Mouse (Mus musculus) testis, adult 2 months (tissue): ENCODE measurements at regions not wholly inside any gene's neighbourhood (a gene's known extent, or its start where the extent isn't known, plus 50 kb on each side); places are given as distances from the start of the nearest gene placed in this dataset.

Source experiments
- CTCF ChIP-seq: fragments of 200-500 bp; IDR thresholded peaks from 2 replicates; pipeline ENCODE4 v1.5.1; 2012; ENCODE audit warnings: low read depth, mild to moderate bottlenecking, inconsistent platforms, low read length, moderate library complexity; ENCODE audit not compliant: control insufficient read depth, insufficient read depth, insufficient replicate concordance
- POLR2A ChIP-seq: fragments of 200-500 bp; IDR thresholded peaks from 2 replicates; pipeline ENCODE4 v1.6.1; 2012; ENCODE audit warnings: low read depth, mild to moderate bottlenecking, inconsistent platforms, low read length, moderate library complexity; ENCODE audit not compliant: control insufficient read depth

- TF ChIP-seq CTCF (no peak), POLR2A (no peak)
These were observed 67.5 kb downstream of the Sc5d start for GRCm38 (mm10) chr9:42196552-42196951.
